Mouse (Mus musculus) heart, postnatal 0 days (tissue): Measurements from ENCODE around the gene Lasp1. TPM values are rescaled to one million over a fixed set of nuclear protein-coding genes. Genes with fewer than 3 reads are reported as not detected.

ENCODE experiments used
- ATAC-seq: fragments of 200-750 bp; cut with Nextera tagmentation; 2 replicates; pipeline ENCODE4 v1.8.0; 2017; ENCODE audit warnings: low read depth, moderate number of reproducible peaks, moderate library complexity; ENCODE audit not compliant: insufficient read depth
- DNase-seq: peaks from one replicate; pipeline ENCODE4 v3.0.0-alpha.2; 2016; ENCODE audit warnings: low spot score
- H3K27ac ChIP-seq: fragments of 300-500 bp; sonication (generic); 2 replicates; pipeline ENCODE4 v1.5.1; 2014; ENCODE audit warnings: low read depth, mild to moderate bottlenecking
- H3K27me3 ChIP-seq: fragments of 300-500 bp; sonication (generic); 2 replicates; pipeline ENCODE4 v1.6.1; 2014; ENCODE audit warnings: low read length, mixed read lengths; ENCODE audit not compliant: control insufficient read depth, insufficient read depth
- H3K36me3 ChIP-seq: fragments of 300-500 bp; sonication (generic); replicated peaks from 2 replicates; pipeline ENCODE4 v1.6.1; 2014; ENCODE audit warnings: low read length, mixed read lengths; ENCODE audit not compliant: control insufficient read depth, insufficient read depth
- H3K4me1 ChIP-seq: fragments of 300-500 bp; sonication (generic); 2 replicates; pipeline ENCODE4 v1.6.1; 2014; ENCODE audit warnings: antibody characterized with exemption; ENCODE audit not compliant: control insufficient read depth, insufficient read depth
- H3K4me2 ChIP-seq: fragments of 300-500 bp; sonication (generic); 2 replicates; pipeline ENCODE4 v1.6.1; 2014; ENCODE audit warnings: low read depth, mild to moderate bottlenecking, low read length, moderate library complexity
- H3K4me3 ChIP-seq: fragments of 300-500 bp; sonication (generic); 2 replicates; pipeline ENCODE4 v1.5.1; 2014; ENCODE audit warnings: low read depth, low read length
- H3K9ac ChIP-seq: fragments of 300-500 bp; sonication (generic); replicated peaks from 2 replicates; pipeline ENCODE4 v1.6.1; 2014; ENCODE audit warnings: low read depth, low read length, mixed read lengths
- H3K9me3 ChIP-seq: fragments of 300-500 bp; sonication (generic); replicated peaks from 2 replicates; pipeline ENCODE4 v1.6.1; 2016; ENCODE audit warnings: low read length; ENCODE audit not compliant: control insufficient read depth
- CTCF ChIP-seq: IDR thresholded peaks from 2 replicates; pipeline ENCODE4 v1.5.1; 2016; ENCODE audit warnings: antibody characterized with exemption, control low read depth, low read depth
- EP300 ChIP-seq: IDR thresholded peaks from 2 replicates; pipeline ENCODE4 v1.6.1; 2016; ENCODE audit warnings: antibody characterized with exemption, low read depth
- WGBS: fragments of 180-500 bp; shearing (Covaris S2); extraction: QIAGEN DNeasy Blood & Tissue Kit; methylation state at CpG from one replicate; pipeline ENCODE4 v1.1.7; 2014; 5-methylcytosine and 5-hydroxymethylcytosine counted together
- polyA plus RNA-seq: library from polyadenylated mRNA; unstranded; fragments of >200 nt; fragmentation: Nextera tagmentation; extraction: Ambion mirVana; gene quantifications from 2 replicates; pipeline ENCODE4 v1.2.1, GENCODE M21; 2015
- total RNA-seq: library from RNA; depleted of rRNA; stranded (reverse); fragments of >200 nt; gene quantifications from 2 replicates; pipeline ENCODE4 v1.2.3, GENCODE M21; 2014; ENCODE audit warnings: low replicate concordance; rRNA removed

Lasp1 gene
- total and polyA plus RNA-seq, 2 experiments from 2014 or later = 27.8 to 45.7 TPM

DNA sequence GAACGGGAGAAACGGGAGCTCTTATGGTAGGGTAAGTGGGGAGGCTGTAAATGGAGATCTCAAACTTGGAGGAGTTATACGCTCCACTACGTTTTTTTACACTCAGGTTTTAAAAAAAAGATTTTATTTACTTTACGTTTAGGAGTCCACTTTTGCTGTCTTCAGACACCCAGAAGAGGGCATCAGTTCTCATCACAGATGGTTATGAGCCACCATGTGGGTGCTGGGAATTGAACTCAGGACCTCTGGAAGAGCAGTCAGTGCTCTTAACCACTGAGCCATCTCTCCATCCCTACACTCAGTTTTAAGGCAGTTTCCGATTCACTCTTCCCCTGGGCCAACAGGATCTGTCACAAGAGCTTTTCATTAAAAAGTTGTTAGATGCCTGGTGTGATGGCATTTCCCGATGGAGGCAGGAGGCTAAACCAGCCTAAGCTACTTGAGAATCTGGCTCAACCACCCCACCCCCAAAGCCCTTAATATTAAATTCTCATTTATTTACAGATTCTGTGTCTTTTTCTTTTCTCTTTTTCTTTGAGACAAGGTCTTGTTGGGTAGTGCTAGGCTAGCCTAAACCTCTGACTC, 85.9 kb downstream of the Lasp1 start:
- Histone ChIP-seq H3K27ac (peak overlapping the region; percentile 82), H3K9me3 (no peaks in the 10 kb centered on the region), H3K9ac (no peak overlapping the region; the same call in 1 of the 2 replicates), H3K4me3 (peak overlapping the region; percentile 50), H3K36me3 (no peaks in the 10 kb centered on the region), H3K4me1 (no peaks in the 10 kb centered on the region), H3K27me3 (no peaks in the 10 kb centered on the region), H3K4me2 (peak overlapping the region; percentile 65)
- 25% methylated on average over 7 of the region's 7 CpGs for WGBS
- DNase-seq = no peak
- ATAC-seq = no peak
- TF ChIP-seq CTCF (no peak), EP300 (no peak)

DNA sequence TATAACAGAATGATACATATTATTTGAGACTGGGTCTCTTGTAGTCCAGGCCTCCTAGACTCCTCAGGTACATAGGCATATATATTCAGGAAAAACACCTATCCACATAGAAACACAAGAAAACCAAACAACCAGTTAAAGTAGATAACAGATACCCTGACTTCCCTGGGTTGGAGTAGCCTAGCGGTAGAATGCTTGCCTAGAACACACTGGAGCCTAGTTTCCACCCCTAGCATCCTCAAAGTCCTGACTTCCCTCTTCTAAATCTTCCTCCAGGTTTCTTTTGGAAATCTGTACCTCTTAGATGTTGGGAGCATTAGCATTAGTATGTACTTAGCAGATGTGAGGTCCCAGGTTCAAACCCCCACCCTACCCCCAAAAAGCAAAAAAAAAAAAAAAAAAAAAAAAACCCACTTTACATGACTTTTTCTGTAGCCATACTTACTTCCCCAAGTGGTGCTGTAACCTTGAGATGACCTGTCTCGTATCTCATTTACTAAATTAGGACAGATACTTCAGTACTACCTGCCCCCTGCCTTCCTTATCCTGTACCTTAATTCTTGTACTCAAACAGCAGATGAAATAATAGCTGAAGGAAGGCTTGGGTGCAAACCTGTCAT, 86.6 kb downstream of the Lasp1 start:
- ATAC-seq (no peak), DNase-seq (no peak)
- Histone ChIP-seq H3K36me3 (no peaks in the 10 kb centered on the region), H3K4me2 (no peak overlapping the region), H3K27ac (no peak overlapping the region), H3K9ac (no peak overlapping the region), H3K4me3 (no peak overlapping the region), H3K9me3 (no peaks in the 10 kb centered on the region), H3K27me3 (no peaks in the 10 kb centered on the region), H3K4me1 (no peaks in the 10 kb centered on the region)
- no peak for TF ChIP-seq EP300
- TF ChIP-seq CTCF = no peak
- 83% methylated on average over 2 of the region's 2 CpGs for WGBS

Other genes with a start within 250 kb of the Lasp1 start
- not detected in 2 replicates for gene Srcin1, start 222.8 kb upstream of the Lasp1 start, total RNA-seq
- 0.04 TPM in 1 of 2 replicates, not detected in the other for gene Srcin1, start 222.8 kb upstream of the Lasp1 start, polyA plus RNA-seq
- 3.6 and 6.0 TPM in 2 replicates for gene Epop, start 169.3 kb upstream of the Lasp1 start, total RNA-seq
- 0.15 and 0.32 TPM in 2 replicates for gene Epop, start 169.3 kb upstream of the Lasp1 start, polyA plus RNA-seq
- gene Mllt6, start 135.6 kb upstream of the Lasp1 start, total RNA-seq = 45.2 and 46.1 TPM in 2 replicates
- 1.6 and 1.7 TPM in 2 replicates for gene Mllt6, start 135.6 kb upstream of the Lasp1 start, polyA plus RNA-seq
- gene Cisd3, start 113.2 kb upstream of the Lasp1 start, total RNA-seq = 46.1 and 50.8 TPM in 2 replicates
- 125 and 135 TPM in 2 replicates for gene Cisd3, start 113.2 kb upstream of the Lasp1 start, polyA plus RNA-seq
- 1.1 and 3.6 TPM in 2 replicates for gene Pcgf2, start 98.5 kb upstream of the Lasp1 start, total RNA-seq
- gene Pcgf2, start 98.5 kb upstream of the Lasp1 start, polyA plus RNA-seq = 6.0 and 7.1 TPM in 2 replicates
- 486 and 592 TPM in 2 replicates for gene Psmb3, start 95.6 kb upstream of the Lasp1 start, total RNA-seq
- 495 and 503 TPM in 2 replicates for gene Psmb3, start 95.6 kb upstream of the Lasp1 start, polyA plus RNA-seq
- gene Pip4k2b, start 54.3 kb upstream of the Lasp1 start, total RNA-seq = 12.6 and 12.7 TPM in 2 replicates
- 0.79 and 0.95 TPM in 2 replicates for gene Pip4k2b, start 54.3 kb upstream of the Lasp1 start, polyA plus RNA-seq
- gene Cwc25, start 32.4 kb upstream of the Lasp1 start, total RNA-seq = 3.2 and 3.5 TPM in 2 replicates
- 7.7 and 8.2 TPM in 2 replicates for gene Cwc25, start 32.4 kb upstream of the Lasp1 start, polyA plus RNA-seq
- gene 1700001P01Rik, start 23.1 kb upstream of the Lasp1 start, total RNA-seq = not detected in 2 replicates
- not detected in 2 replicates for gene 1700001P01Rik, start 23.1 kb upstream of the Lasp1 start, polyA plus RNA-seq
- gene Rpl23, start 16.6 kb upstream of the Lasp1 start, total RNA-seq = 192 and 208 TPM in 2 replicates
- gene Rpl23, start 16.6 kb upstream of the Lasp1 start, polyA plus RNA-seq = 394 and 409 TPM in 2 replicates
- gene B230217C12Rik, start 41.8 kb downstream of the Lasp1 start, total RNA-seq = 0.23 and 1.4 TPM in 2 replicates
- gene B230217C12Rik, start 41.8 kb downstream of the Lasp1 start, polyA plus RNA-seq = 0.97 and 1.6 TPM in 2 replicates
- gene Fbxo47, start 85.2 kb downstream of the Lasp1 start, total RNA-seq = 7.1 and 9.9 TPM in 2 replicates
- 0.63 and 0.70 TPM in 2 replicates for gene Fbxo47, start 85.2 kb downstream of the Lasp1 start, polyA plus RNA-seq
- gene Plxdc1, start 187.4 kb downstream of the Lasp1 start, total RNA-seq = 0.39 and 2.6 TPM in 2 replicates
- gene Plxdc1, start 187.4 kb downstream of the Lasp1 start, polyA plus RNA-seq = 2.1 TPM in 2 replicates
- 4.3 TPM in 1 of 2 replicates, not detected in the other for gene Arl5c, start 197.2 kb downstream of the Lasp1 start, total RNA-seq
- gene Arl5c, start 197.2 kb downstream of the Lasp1 start, polyA plus RNA-seq = 2.9 TPM in 2 replicates
- gene Cacnb1, start 224.0 kb downstream of the Lasp1 start, total RNA-seq = 5.5 and 6.2 TPM in 2 replicates
- gene Cacnb1, start 224.0 kb downstream of the Lasp1 start, polyA plus RNA-seq = 4.8 and 5.2 TPM in 2 replicates
- 604 and 622 TPM in 2 replicates for gene Rpl19, start 227.7 kb downstream of the Lasp1 start, total RNA-seq
- gene Rpl19, start 227.7 kb downstream of the Lasp1 start, polyA plus RNA-seq = 588 TPM in 2 replicates